In genomic region chr16:42339512-42339911, GRCm38 (mm10) we compare ENCODE assay signal across 10 mouse cellular contexts. TPM values are rescaled to one million over a fixed set of nuclear protein-coding genes. Genes with fewer than 3 reads are reported as not detected.
DNase-seq lines count a peak whose midpoint lies in the region; ATAC-seq and TF ChIP-seq lines count a peak whose summit lies in the region.
"Had no signal": no experiment of that assay in that cellular context is flagged by ENCODE, and none has a peak within 500 bp of the region (broad histone marks: within the 10 kb centered on the region; RNA-seq: fewer than 3 reads in every experiment).

No protein-coding gene starts in this region.

- no peak for ATAC-seq in heart, embryonic 16.5 days (replicated peaks; ENCODE audit: extremely low read depth, insufficient read depth, low FRiP score)
- ATAC-seq in forebrain, postnatal 0 days: peak; percentile 34; the same call in 1 of the 2 replicates
- ATAC-seq in midbrain, embryonic 12.5 days (ENCODE audit: low FRiP score, low read depth): peak; percentile 28

- peak overlapping the region; percentile 59 for H3K9ac ChIP-seq in heart, embryonic 16.5 days (ENCODE audit: low read length)
- H3K9ac ChIP-seq in heart, adult 2 months (ENCODE audit: low read depth, low read length): no peak overlapping the region
- H3K9ac ChIP-seq in forebrain, postnatal 0 days: peak overlapping the region; percentile 89
- H3K9ac ChIP-seq in midbrain, embryonic 12.5 days (replicated peaks): peak overlapping the region; percentile 68

- H3K79me2 ChIP-seq in heart, adult 2 months (replicated peaks; ENCODE audit: control insufficient read depth, insufficient read depth, low read length): no peaks in the 10 kb centered on the region

- H3K27ac ChIP-seq in heart, embryonic 16.5 days (ENCODE audit: low read length): peak overlapping the region; percentile 53
- H3K27ac ChIP-seq in heart, adult 2 months: no peak overlapping the region
- H3K27ac ChIP-seq in forebrain, postnatal 0 days (ENCODE audit: low read depth, low read length): peak overlapping the region; percentile 89
- peak overlapping the region; percentile 82 for H3K27ac ChIP-seq in midbrain, embryonic 12.5 days (replicated peaks)

- whole genome bisulfite sequencing in heart, embryonic 16.5 days: 0% methylated on average over 10 of the region's 10 CpGs
- WGBS in heart, adult 2 months: under 1% methylated on average over 10 of the region's 10 CpGs
- 2% methylated on average over 10 of the region's 10 CpGs for WGBS in forebrain, postnatal 0 days
- WGBS in midbrain, embryonic 12.5 days: under 1% methylated on average over 10 of the region's 10 CpGs

- no peak for TF ChIP-seq EP300 in heart, adult 2 months (IDR thresholded peaks at IDR 0.05; ENCODE audit: insufficient read depth, low read depth, low read length)

- DNase-seq in heart, adult 2 months: no peak
- DNase-seq in cerebellum, adult 11-12 months: peak; percentile 70
- no peak for DNase-seq in forebrain, postnatal 0 days
- no peak for DNase-seq in adrenal gland, adult 2 months
- DNase-seq in ovary, postnatal 14 days (ENCODE audit: low spot score): no peak
- no peak for DNase-seq in adrenal gland, postnatal 10 days

- intact Hi-C loops in heart, adult 2 months (cut with DNase I): no loop called here

- no peaks in the 10 kb centered on the region for H3K36me3 ChIP-seq in heart, embryonic 16.5 days (ENCODE audit: control insufficient read depth, insufficient read depth)
- no peaks in the 10 kb centered on the region for H3K36me3 ChIP-seq in heart, adult 2 months (ENCODE audit: control insufficient read depth, insufficient read depth, low read length)
- no peaks in the 10 kb centered on the region for H3K36me3 ChIP-seq in forebrain, postnatal 0 days (ENCODE audit: insufficient read depth)
- H3K36me3 ChIP-seq in midbrain, embryonic 12.5 days: no peaks in the 10 kb centered on the region
- H3K36me3 ChIP-seq: G1E had no signal

- peak overlapping the region; percentile 92 for H3K4me2 ChIP-seq in heart, embryonic 16.5 days (ENCODE audit: low read depth, low read length)
- peak overlapping the region; percentile 63 for H3K4me2 ChIP-seq in forebrain, postnatal 0 days (ENCODE audit: low read depth)
- H3K4me2 ChIP-seq in midbrain, embryonic 12.5 days (replicated peaks): peak overlapping the region; percentile 69

- peaks cover 4% of the 10 kb centered on the region; the same call in 1 of the 2 replicates for H3K27me3 ChIP-seq in heart, embryonic 16.5 days (ENCODE audit: control insufficient read depth, insufficient read depth, low read length)
- 0 out of 2 replicates have a peak, but pooled peaks cover 1% of the 10 kb centered on the region for H3K27me3 ChIP-seq in heart, adult 2 months (ENCODE audit: control insufficient read depth, insufficient read depth, low read length)
- H3K27me3 ChIP-seq in forebrain, postnatal 0 days (ENCODE audit: insufficient read depth, low read length): no peaks in the 10 kb centered on the region
- no peaks in the 10 kb centered on the region for H3K27me3 ChIP-seq in midbrain, embryonic 12.5 days

- H3K4me3 ChIP-seq in heart, embryonic 16.5 days (ENCODE audit: low read length): peak overlapping the region; percentile 54
- H3K4me3 ChIP-seq in heart, adult 2 months: no peak overlapping the region
- peak overlapping the region; percentile 72 for H3K4me3 ChIP-seq in forebrain, postnatal 0 days (ENCODE audit: low read depth, low read length)
- H3K4me3 ChIP-seq in midbrain, embryonic 12.5 days: peak overlapping the region; percentile 57

- H3K9me3 ChIP-seq in heart, embryonic 16.5 days (replicated peaks; ENCODE audit: control insufficient read depth, low read length): no peaks in the 10 kb centered on the region
- no peaks in the 10 kb centered on the region for H3K9me3 ChIP-seq in forebrain, postnatal 0 days (ENCODE audit: low read length)
- no peaks in the 10 kb centered on the region for H3K9me3 ChIP-seq in midbrain, embryonic 12.5 days

- TF ChIP-seq CTCF in heart, adult 2 months (IDR thresholded peaks at IDR 0.05): no peak
- no peak for TF ChIP-seq CTCF in forebrain, postnatal 0 days (IDR thresholded peaks at IDR 0.05; ENCODE audit: low read depth)

- H3K4me1 ChIP-seq in heart, embryonic 16.5 days (ENCODE audit: control insufficient read depth, insufficient read depth, low read length): peaks cover 6% of the 10 kb centered on the region
- H3K4me1 ChIP-seq in heart, adult 2 months (ENCODE audit: control insufficient read depth, insufficient read depth, low read length): no peaks in the 10 kb centered on the region
- H3K4me1 ChIP-seq in forebrain, postnatal 0 days (ENCODE audit: insufficient read depth): peaks cover 2% of the 10 kb centered on the region; the same call in 1 of the 2 replicates
- peaks cover 26% of the 10 kb centered on the region for H3K4me1 ChIP-seq in midbrain, embryonic 12.5 days

- no peak for TF ChIP-seq POLR2A in heart, adult 2 months (IDR thresholded peaks at IDR 0.05; ENCODE audit: insufficient read depth, low read depth, low read length)

RNA-seq across cellular contexts. Expression of gene Gap43, which starts 0.9 kb away (rescaled TPM):
- polyA plus RNA-seq in heart, embryonic 16.5 days (2015; fragmentation: Nextera tagmentation; extraction: Ambion mirVana): 13.9 and 15.8 TPM in 2 replicates
- under 1 TPM; 0.16 to 0.57 TPM for total RNA-seq in heart, adult 2 months (2021)
- 0.43 and 0.67 TPM in 2 replicates for polyA plus RNA-seq in heart, adult 2 months (2012; rRNA removed)
- total RNA-seq in forebrain, postnatal 0 days (2014; rRNA removed): 1,112 and 1,190 TPM in 2 replicates
- 1,608 and 1,952 TPM in 2 replicates for polyA plus RNA-seq in forebrain, postnatal 0 days (2015; fragmentation: Nextera tagmentation; extraction: Ambion mirVana)
- polyA plus RNA-seq in midbrain, embryonic 12.5 days (2016; fragmentation: Nextera tagmentation; extraction: Ambion mirVana): 356 and 360 TPM in 2 replicates
- 1 to 10 TPM; 1.1 to 1.3 TPM for total RNA-seq in adrenal gland, adult 2 months (2021)
- 0.35 TPM in 1 of 2 replicates, not detected in the other for polyA plus RNA-seq in adrenal gland, adult 2 months (2012; rRNA removed)
- 10 to 100 TPM; 17.3 to 42.6 TPM for total RNA-seq in adrenal gland, postnatal 10 days (2021)
- total RNA-seq: G1E; hematopoietic stem cell, adult 5-6 weeks had no signal
- polyA plus RNA-seq: G1E had no signal

Comparison
In these comparisons a context has a peak if more than half of its experiments do, and no peak if none do; other contexts are left out.
1. RNA of gene Gap43, which starts 0.9 kb away (polyA plus RNA-seq): 1,608 to 1,952 TPM in forebrain, postnatal 0 days and 356 to 360 TPM in midbrain, embryonic 12.5 days; 13.9 to 15.8 TPM in heart, embryonic 16.5 days, 0.43 to 0.67 TPM in heart, adult 2 months and 0.35 TPM in adrenal gland, adult 2 months; every median in the first group is over 10 times any median in the second.
2. Peak in every context shown above with its lines, with median percentiles within 50 percentile points of each other: H3K4me2 ChIP-seq.